Mouse (Mus musculus): ENCODE results near the gene Drd4.
"Not testable (repeated sequence)": the region's sequence is repeated elsewhere in the genome, so short reads cannot be mapped to it uniquely, and the experiment has no call there.

Gene Drd4

DNA sequence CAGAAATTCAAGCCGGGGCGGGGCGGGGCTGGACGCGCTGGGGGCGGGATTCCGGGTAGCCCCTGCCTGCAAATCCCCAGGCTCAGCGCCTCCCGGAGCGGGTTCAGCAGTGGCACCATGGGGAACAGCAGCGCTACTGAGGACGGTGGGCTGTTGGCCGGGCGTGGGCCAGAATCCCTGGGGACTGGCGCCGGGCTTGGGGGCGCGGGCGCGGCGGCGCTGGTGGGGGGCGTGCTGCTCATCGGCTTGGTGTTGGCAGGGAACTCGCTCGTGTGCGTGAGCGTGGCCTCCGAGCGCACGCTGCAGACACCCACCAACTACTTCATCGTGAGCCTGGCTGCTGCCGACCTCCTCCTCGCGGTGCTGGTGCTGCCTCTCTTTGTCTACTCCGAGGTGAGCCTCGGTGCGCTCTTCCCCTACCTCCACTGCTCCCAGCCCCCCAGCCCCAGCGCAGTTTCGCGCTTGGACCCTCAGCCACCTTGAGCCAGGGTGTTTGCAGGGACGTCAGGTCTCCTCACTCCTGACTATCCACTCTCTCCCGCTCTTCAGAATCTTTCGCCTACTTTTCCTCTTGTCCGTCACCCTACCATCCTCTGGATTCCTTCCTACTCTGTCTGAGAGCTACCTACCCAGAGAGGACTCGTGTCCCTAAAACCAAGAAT is at the start of gene Drd4:
Gene Drd4, plus strand, starts transcription at position 86 of the 662 bp plus-strand sequence.
- DNase-seq (ENCODE audit: low spot score in 2 of 2) = no peak

- DNase-seq (ENCODE audit: low spot score in 2 of 2) = not testable (repeated sequence)
Measured at GRCm38 (mm10) chr7:141250486-141250885, 41.3 kb upstream of the Drd4 start.

- DNase-seq (ENCODE audit: low spot score in 2 of 2) = no peak
Measured at GRCm38 (mm10) chr7:141256159-141256558, 35.6 kb upstream of the Drd4 start.

DNA sequence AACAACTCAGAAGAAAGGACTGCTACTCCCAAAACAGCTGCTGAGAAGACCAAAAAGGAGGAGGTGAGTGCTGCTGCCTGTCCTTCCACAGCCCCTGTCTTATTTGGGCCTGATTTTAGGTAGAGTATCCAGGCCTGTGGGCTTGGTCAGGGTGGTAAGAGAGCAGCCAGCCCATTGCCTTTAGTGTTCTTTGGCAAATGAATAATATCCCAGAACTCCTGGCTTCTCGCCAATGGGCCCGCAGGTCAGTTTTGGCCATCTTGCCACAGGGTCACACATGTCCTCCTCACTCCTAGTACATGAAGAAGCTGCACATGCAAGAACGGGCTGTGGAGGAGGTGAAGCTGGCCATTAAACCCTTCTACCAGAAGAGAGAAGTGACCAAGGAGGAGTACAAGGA is 30.3 kb upstream of the Drd4 start:
- no peak for DNase-seq (ENCODE audit: low spot score in 2 of 2)

DNA sequence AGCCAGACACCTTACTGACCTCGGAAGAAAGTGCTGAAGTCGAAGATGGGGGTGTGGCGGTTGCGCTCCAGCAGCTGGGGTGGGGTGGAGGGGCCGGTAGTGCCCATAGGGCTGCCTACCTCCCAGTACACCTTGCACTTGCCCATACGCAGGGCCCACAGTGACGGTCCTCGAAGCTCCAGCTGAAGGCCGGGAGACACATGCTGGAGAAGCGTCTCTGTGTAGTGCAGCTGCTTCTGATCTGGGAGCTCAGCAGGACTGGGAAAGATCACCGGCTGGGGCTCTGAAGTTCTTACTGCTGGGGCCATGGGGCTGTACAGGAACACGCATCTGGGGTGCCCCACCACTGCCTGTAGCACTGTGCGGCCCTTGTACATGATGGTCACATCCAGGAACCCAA is 28.2 kb upstream of the Drd4 start:
- DNase-seq (ENCODE audit: low spot score in 2 of 2) = no peak

DNA sequence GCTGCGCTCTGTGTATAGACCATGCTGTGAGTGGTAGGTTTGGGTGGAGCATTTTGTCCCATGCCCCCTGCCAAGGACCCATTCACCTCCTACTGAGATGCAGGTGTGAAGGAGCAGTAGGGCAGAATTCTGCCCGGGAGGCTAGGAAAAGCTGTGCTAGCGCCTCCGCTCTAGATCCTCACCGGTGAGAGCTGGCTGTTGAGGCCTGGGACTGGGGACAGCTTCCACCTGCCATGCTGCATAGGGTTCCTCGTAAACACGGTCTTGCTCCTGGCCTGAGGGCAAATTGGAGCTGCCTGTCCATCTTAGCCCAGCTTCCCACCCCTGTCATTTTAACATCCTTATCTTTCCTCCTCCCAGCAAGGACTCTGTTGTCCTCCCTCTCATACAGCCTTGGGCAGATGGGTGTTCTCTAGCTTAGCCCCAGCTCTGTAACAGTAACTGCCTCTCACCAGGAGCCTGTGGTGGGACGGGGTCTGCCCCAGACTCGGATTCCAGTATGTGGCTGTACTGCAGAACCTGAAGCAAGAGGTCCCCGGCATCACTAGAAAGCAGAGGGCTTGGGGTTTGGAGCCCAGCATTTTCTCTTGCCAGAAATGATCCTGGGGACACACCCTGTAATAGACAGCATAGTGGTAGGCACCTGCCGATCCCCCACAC is 27.6 kb upstream of the Drd4 start:
- DNase-seq (ENCODE audit: low spot score in 2 of 2) = no peak

DNA sequence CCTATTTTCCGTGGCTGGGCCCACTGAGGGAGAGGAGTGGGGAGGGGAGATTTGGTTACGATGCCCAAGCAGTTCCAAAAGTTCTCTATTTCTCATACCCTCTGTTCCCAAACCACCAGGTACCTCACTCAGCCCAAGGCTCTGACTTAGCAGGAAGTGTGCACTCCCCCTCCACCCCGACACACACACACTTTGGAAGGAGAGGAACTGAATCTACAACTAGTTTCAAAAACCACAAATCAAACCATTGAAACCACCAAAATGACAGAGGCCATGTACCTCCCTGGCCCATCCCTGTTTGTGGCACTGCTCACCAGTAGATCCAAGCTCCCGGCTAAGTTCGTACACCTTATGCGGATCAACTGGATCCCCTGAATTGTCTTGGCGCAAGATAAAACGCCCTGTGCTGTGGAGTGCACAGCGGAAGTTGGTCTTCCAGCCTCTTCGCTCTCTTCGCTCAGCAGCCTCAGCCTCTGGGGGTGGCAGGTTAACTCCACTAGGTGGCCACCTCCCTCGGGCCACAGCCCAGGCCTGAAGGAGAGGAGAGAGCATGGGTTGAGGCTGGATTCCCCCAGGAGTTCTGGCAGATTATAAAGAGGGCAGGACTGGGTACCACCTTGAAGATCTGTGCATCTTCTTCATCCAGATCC is 26.9 kb upstream of the Drd4 start:
- no peak for DNase-seq (ENCODE audit: low spot score in 2 of 2)

DNA sequence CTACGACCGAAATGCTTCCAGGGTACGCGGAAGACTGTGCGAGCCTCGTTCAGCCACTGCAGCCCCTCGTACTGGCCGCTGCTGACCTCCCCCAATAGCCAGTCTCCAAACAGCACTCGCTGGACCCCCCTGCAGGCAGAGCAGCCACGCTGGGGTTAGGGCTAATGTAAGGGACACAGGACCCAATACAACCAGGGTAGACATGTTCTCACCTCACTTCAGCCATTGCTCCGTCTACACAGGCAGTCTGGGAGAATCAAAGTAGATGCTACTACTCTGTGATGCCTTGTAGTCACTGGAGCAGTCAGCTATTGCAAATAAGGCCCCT is 26.4 kb upstream of the Drd4 start:
- DNase-seq (ENCODE audit: low spot score in 2 of 2) = no peak

- no peak for DNase-seq (ENCODE audit: low spot score in 2 of 2)
Measured at GRCm38 (mm10) chr7:141265739-141266561, 25.9 kb upstream of the Drd4 start, which contains the start of gene Irf7. Irf7 (minus strand) TSS chr7:141266481.

DNA sequence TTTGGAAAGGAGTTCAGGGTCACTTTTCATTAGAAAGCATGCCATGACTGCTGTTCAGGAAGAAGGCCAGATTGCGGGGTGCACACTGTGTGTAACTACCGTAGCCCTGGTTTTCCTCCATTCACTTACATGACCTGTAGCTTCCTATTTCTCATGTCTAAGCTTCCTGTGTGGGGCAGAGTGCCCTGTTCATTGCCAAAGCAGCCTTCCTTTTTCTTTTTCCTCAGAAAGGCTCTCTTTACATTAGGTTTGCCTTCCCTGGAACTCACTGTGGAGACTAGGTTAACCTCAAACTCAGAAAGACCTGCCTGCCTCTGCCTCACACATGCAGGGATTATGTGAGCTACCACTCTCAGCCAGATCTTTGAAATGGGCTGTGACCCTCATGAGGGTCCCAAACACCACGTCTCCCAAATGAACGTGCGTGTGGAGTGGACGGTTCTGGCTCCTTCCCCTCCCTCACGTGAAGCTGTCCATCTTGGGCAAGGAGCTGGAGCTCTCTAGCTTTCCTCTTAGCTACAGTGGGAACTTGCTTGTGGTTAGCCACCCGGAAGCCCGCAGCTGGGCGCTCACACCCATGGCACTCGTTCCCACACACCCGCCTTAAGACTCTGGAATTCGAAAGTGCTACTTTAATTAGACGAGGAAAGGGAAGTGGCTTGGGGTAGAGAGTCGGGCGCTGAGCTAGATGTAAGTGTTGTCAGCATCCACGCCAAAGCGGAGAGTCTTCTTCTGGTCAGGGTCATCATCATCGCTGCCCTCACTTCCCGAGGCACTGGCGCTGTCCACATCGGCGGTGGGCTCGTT is 23.1 kb upstream of the Drd4 start:
- no peak for DNase-seq (ENCODE audit: low spot score in 2 of 2)

DNA sequence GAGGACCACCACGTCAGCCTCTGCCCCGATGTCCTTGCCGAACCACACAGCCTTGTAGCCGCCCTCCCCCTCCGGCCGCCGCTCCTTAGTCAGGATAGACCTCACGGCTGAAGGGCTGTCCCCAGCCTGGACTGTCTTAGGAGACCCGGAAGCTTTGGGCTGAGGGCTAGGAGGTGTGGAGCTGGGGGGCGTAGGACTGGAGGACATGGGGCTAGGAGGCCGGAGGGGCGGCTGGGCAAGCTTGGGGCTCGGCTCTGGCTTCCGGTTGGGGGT is 22.6 kb upstream of the Drd4 start:
- DNase-seq (ENCODE audit: low spot score in 2 of 2) = no peak

DNA sequence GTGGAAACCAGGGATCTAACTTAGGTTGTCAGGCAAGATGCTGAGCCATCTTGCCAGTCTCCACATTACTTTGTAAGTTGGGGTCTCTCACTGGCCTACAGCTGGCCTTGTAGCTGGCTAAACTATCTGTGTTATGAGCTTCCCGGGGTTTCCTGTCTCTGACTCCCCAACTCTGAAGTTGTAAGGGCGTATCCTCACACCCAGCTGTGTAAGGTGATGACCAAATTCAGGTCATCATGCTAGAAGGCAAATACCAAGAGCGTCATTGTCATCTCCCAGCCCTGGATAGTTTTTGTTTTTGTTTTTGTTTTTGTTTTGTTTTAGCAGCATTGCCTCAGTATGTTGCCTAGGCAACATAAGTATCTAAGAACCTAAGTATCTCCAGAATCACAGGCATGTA is 21.2 kb upstream of the Drd4 start:
- no peak for DNase-seq (ENCODE audit: low spot score in 2 of 2)

- no peak for DNase-seq (ENCODE audit: low spot score in 2 of 2)
Measured at GRCm38 (mm10) chr7:141275356-141275755, 16.4 kb upstream of the Drd4 start.

GRCm38 (mm10) chr7:141276546-141276945 is 15.3 kb upstream of the Drd4 start, which contains the start of gene Cdhr5:
Cdhr5 (minus strand) TSS chr7:141276786.
- no peak for DNase-seq (ENCODE audit: low spot score in 2 of 2)

DNA sequence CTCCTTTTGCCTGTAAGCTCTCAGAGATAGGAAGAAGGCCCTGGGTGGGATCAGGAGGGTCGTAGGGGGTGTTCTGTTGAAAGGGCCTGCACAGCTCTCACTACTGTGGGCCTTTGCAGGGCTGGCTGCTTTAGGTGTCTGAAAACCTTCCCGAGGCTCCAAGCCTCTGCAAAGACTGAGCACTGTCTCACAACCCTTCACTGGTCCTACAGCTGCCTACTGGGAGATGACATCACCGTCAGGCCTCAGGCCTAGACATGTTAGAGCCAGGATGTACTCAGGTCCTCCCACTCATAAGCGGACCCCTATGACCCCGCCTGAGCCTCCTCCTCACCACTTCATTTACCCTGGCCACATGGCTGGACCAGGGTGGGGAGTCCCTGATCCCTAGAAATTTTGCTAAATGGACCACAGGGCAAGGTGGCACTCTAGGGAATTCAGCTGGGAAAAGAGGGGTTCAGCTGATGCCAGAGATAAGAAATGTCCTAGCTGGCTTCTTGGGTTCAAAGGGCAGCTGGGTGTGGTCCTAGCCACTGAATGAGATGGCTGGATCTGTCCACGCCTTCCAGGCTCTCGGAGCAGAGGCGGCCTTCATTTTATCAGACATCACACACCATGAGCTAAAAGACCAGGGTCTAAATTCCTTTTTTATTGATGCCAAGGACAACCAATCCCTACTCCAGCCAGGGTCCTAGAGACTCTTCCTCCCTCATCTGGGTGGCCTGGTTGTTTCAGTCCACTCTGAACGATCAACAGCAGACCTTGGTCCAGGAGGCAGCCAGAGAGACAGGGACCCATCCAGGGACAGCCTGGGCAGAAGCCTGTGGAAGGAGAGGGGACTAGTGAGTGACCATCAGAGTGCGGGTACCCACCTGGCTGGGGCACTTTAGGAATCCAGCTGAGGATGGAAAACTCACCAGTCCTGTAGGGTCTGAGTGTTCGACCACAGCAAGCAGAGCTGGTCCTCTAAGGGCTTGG is 13.8 kb upstream of the Drd4 start:
- DNase-seq (ENCODE audit: low spot score in 2 of 2) = no peak

GRCm38 (mm10) chr7:141278766-141279590 is 12.8 kb upstream of the Drd4 start, which contains the start of gene Sct:
Sct (minus strand) TSS chr7:141279133.
- DNase-seq (ENCODE audit: low spot score in 2 of 2) = no peak

GRCm38 (mm10) chr7:141281442-141281841 is 10.4 kb upstream of the Drd4 start:
- DNase-seq (ENCODE audit: low spot score in 2 of 2) = no peak

- DNase-seq (ENCODE audit: low spot score in 2 of 2) = no peak
Measured at GRCm38 (mm10) chr7:141282756-141283155, 9.1 kb upstream of the Drd4 start.

GRCm38 (mm10) chr7:141288042-141288441 is 3.8 kb upstream of the Drd4 start:
- DNase-seq (ENCODE audit: low spot score in 2 of 2) = no peak
